Mouse (Mus musculus): ENCODE results near the gene Rapgef3. TPM values are rescaled to one million over a fixed set of nuclear protein-coding genes. Genes with fewer than 3 reads are reported as not detected.

The Rapgef3 gene
- total RNA-seq, 2 experiments from 2014 or later, result 46.5 to 50.4 TPM

- DNase-seq (ENCODE audit: extremely low spot score in 1 of 2, low spot score in 2 of 2), result no peak
- Histone ChIP-seq H3K27ac (peak overlapping the region; percentile 5; the same call in 1 of the 2 replicates), H3K4me3 (no peak overlapping the region)
- TF ChIP-seq CTCF (IDR thresholded peaks at IDR 0.05), result no peak
- intact Hi-C loops (cut with DNase I), result loop anchor here (1.0 kb wide), 1 partner anchor 64 kb away; no protein-coding TSS in a partner anchor
These were observed 14.4 kb upstream of the Rapgef3 start for GRCm38 (mm10) chr15:97781961-97782748.

GRCm38 (mm10) chr15:97780611-97781031 is 12.8 kb upstream of the Rapgef3 start:
- no peak for TF ChIP-seq CTCF (IDR thresholded peaks at IDR 0.05)
- no peak for DNase-seq (ENCODE audit: extremely low spot score in 1 of 2, low spot score in 2 of 2)
- intact Hi-C loops (cut with DNase I), result no loop called here
- Histone ChIP-seq H3K4me3 (no peak overlapping the region), H3K27ac (peak overlapping the region; percentile 50)

GRCm38 (mm10) chr15:97779576-97779975 is 11.8 kb upstream of the Rapgef3 start:
- intact Hi-C loops (cut with DNase I), result loop anchor here (5.0 kb wide), 1 partner anchor 112 kb away; no protein-coding TSS in a partner anchor

GRCm38 (mm10) chr15:97778311-97779098 is 10.7 kb upstream of the Rapgef3 start, which contains the start of gene Slc48a1:
Gene Slc48a1 (plus strand): TSS chr15:97778520.
- intact Hi-C loops (cut with DNase I), result loop anchor here (5.0 kb wide), 1 partner anchor 111 kb away; no protein-coding TSS in a partner anchor
- no peak for TF ChIP-seq CTCF (IDR thresholded peaks at IDR 0.05)
- no peak within 1 kb of the TSS for H3K4me3 ChIP-seq
- no peak for DNase-seq (ENCODE audit: extremely low spot score in 1 of 2, low spot score in 2 of 2)
- H3K27ac ChIP-seq, result no peak within 1 kb of the TSS

More at GRCm38 (mm10) chr15:97779576-97779975, 11.8 kb upstream of the Rapgef3 start:
- no peak overlapping the region for H3K4me3 ChIP-seq
- H3K27ac ChIP-seq, result no peak overlapping the region
- DNase-seq (ENCODE audit: extremely low spot score in 1 of 2, low spot score in 2 of 2), result no peak
- no peak for TF ChIP-seq CTCF (IDR thresholded peaks at IDR 0.05)

GRCm38 (mm10) chr15:97776919-97777318 is 9.1 kb upstream of the Rapgef3 start:
- TF ChIP-seq CTCF (IDR thresholded peaks at IDR 0.05), result no peak
- Histone ChIP-seq H3K4me3 (no peak overlapping the region), H3K27ac (no peak overlapping the region)
- intact Hi-C loops (cut with DNase I), result loop anchor here (2.0 to 5.0 kb wide), 2 partner anchors 58 to 110 kb away; no protein-coding TSS in a partner anchor
- DNase-seq (ENCODE audit: extremely low spot score in 1 of 2, low spot score in 2 of 2), result no peak

- peak; percentile 92 for TF ChIP-seq CTCF (IDR thresholded peaks at IDR 0.05)
- no peak overlapping the region for H3K4me3 ChIP-seq
- intact Hi-C loops (cut with DNase I), result loop anchor here (2.0 to 5.0 kb wide), 2 partner anchors 58 to 109 kb away; no protein-coding TSS in a partner anchor
- H3K27ac ChIP-seq, result no peak overlapping the region
- DNase-seq (ENCODE audit: extremely low spot score in 1 of 2, low spot score in 2 of 2), result peak; percentile 76 to 83
These were observed 8.7 kb upstream of the Rapgef3 start for GRCm38 (mm10) chr15:97776514-97776913.

- Histone ChIP-seq H3K4me3 (no peak overlapping the region), H3K27ac (no peak overlapping the region)
- no peak for TF ChIP-seq CTCF (IDR thresholded peaks at IDR 0.05)
- intact Hi-C loops (cut with DNase I), result no loop called here
- no peak for DNase-seq (ENCODE audit: extremely low spot score in 1 of 2, low spot score in 2 of 2)
These were observed 6.2 kb upstream of the Rapgef3 start for GRCm38 (mm10) chr15:97773961-97774370.

- intact Hi-C loops (cut with DNase I), result no loop called here
- DNase-seq (ENCODE audit: extremely low spot score in 1 of 2, low spot score in 2 of 2), result no peak
- no peak for TF ChIP-seq CTCF (IDR thresholded peaks at IDR 0.05)
- Histone ChIP-seq H3K27ac (no peak overlapping the region), H3K4me3 (no peak overlapping the region)
These were observed 5.3 kb upstream of the Rapgef3 start for GRCm38 (mm10) chr15:97773108-97773507.

GRCm38 (mm10) chr15:97770280-97770679 is 2.5 kb upstream of the Rapgef3 start:
- Histone ChIP-seq H3K27ac (no peak overlapping the region), H3K4me3 (no peak overlapping the region)
- TF ChIP-seq CTCF (IDR thresholded peaks at IDR 0.05), result no peak
- no peak for DNase-seq (ENCODE audit: extremely low spot score in 1 of 2, low spot score in 2 of 2)
- intact Hi-C loops (cut with DNase I), result no loop called here

GRCm38 (mm10) chr15:97768192-97768591 is 420 bp upstream of the Rapgef3 start:
- Histone ChIP-seq H3K27ac (peak overlapping the region; percentile 95), H3K4me3 (peak overlapping the region; percentile 60)
- intact Hi-C loops (cut with DNase I), result no loop called here
- no peak for TF ChIP-seq CTCF (IDR thresholded peaks at IDR 0.05)
- DNase-seq (ENCODE audit: extremely low spot score in 1 of 2, low spot score in 2 of 2), result no peak

- Histone ChIP-seq H3K4me3 (peak overlapping the region; percentile 60), H3K27ac (peak overlapping the region; percentile 95)
- no peak for DNase-seq (ENCODE audit: extremely low spot score in 1 of 2, low spot score in 2 of 2)
- TF ChIP-seq CTCF (IDR thresholded peaks at IDR 0.05), result no peak
- intact Hi-C loops (cut with DNase I), result no loop called here
These were observed 1.0 kb downstream of the Rapgef3 start for GRCm38 (mm10) chr15:97766594-97767279.

Data from left cerebral cortex, adult 2 months (tissue).